ENCODE assay signal across 13 mouse cellular contexts in the genomic region with DNA sequence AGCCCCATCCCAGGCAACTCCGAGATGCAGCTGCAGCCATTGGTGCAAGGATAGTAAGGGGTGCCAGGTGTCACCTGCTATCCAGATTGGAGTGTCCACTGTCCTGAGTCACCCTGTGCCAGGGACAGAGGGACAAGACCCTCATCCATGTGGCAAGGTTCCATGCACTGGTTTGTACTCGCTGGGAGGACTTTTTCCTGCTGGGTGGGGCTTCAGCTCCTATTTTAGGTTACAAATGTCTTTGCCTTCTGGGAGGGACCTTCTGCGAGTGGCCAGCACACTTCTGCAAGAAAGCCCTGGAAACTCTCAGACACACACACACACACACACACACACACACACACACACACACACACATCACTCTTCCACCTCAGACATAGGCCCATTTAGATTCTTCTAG. TPM values are rescaled to one million over a fixed set of nuclear protein-coding genes. Genes with fewer than 3 reads are reported as not detected.
DNase-seq lines count a peak whose midpoint lies in the region; ATAC-seq and TF ChIP-seq lines count a peak whose summit lies in the region.
"Had no signal": no experiment of that assay in that cellular context is flagged by ENCODE, and none has a peak within 500 bp of the region (broad histone marks: within the 10 kb centered on the region; RNA-seq: fewer than 3 reads in every experiment).

No protein-coding gene starts in this region.

- no peak overlapping the region for H3K9ac ChIP-seq in kidney, embryonic 14.5 days (ENCODE audit: low read depth, low read length)
- no peak overlapping the region for H3K9ac ChIP-seq in liver, embryonic 12.5 days
- H3K9ac ChIP-seq: lung, embryonic 15.5 days had no signal

- peak; percentile 40 for DNase-seq in gastrocnemius, adult 2 months
- DNase-seq in gastrocnemius, adult 8-10 months (ENCODE audit: low spot score in 2 of 2), result no peak
- no peak for DNase-seq in kidney, adult 11 months
- no peak for DNase-seq in embryonic facial prominence, embryonic 10.5 days (ENCODE audit: low spot score)
- DNase-seq in cerebellum, adult 18-20 months, result no peak
- DNase-seq in thymus, postnatal 0 days (ENCODE audit: low spot score), result no peak

- ATAC-seq in kidney, embryonic 14.5 days (ENCODE audit: low FRiP score, low TSS enrichment), result no peak
- ATAC-seq in liver, embryonic 12.5 days, result no peak; the same call in 1 of the 2 replicates
- ATAC-seq: forebrain, embryonic 14.5 days had no signal

- H3K4me3 ChIP-seq in gastrocnemius, adult 2 months, result peak overlapping the region; percentile 59
- H3K4me3 ChIP-seq in kidney, embryonic 14.5 days (ENCODE audit: low read length), result no peak overlapping the region
- H3K4me3 ChIP-seq in embryonic facial prominence, embryonic 10.5 days, result no peak overlapping the region
- H3K4me3 ChIP-seq in liver, embryonic 12.5 days, result peak overlapping the region; percentile 9; the same call in 1 of the 2 replicates
- H3K4me3 ChIP-seq: lung, embryonic 15.5 days had no signal

- WGBS in kidney, embryonic 14.5 days, result 83% methylated on average over 3 of the region's 3 CpGs
- WGBS in embryonic facial prominence, embryonic 10.5 days, result 83% methylated on average over 3 of the region's 3 CpGs
- 54% methylated on average over 3 of the region's 3 CpGs for WGBS in liver, embryonic 12.5 days (ENCODE audit: insufficient replicate concordance)

- H3K9me3 ChIP-seq in kidney, embryonic 14.5 days (ENCODE audit: control insufficient read depth, low read length), result no peaks in the 10 kb centered on the region
- H3K9me3 ChIP-seq in embryonic facial prominence, embryonic 10.5 days, result no peaks in the 10 kb centered on the region
- no peaks in the 10 kb centered on the region for H3K9me3 ChIP-seq in liver, embryonic 12.5 days (replicated peaks)
- H3K9me3 ChIP-seq: lung, embryonic 15.5 days had no signal

- no peak overlapping the region for H3K4me2 ChIP-seq in kidney, embryonic 14.5 days (replicated peaks; ENCODE audit: low read depth, low read length)
- peak overlapping the region; percentile 23 for H3K4me2 ChIP-seq in liver, embryonic 12.5 days
- H3K4me2 ChIP-seq: lung, embryonic 15.5 days had no signal

- no peaks in the 10 kb centered on the region for H3K36me3 ChIP-seq in kidney, embryonic 14.5 days (ENCODE audit: control insufficient read depth, insufficient read depth, low read length)
- 0 out of 2 replicates have a peak, but pooled peaks cover 3% of the 10 kb centered on the region for H3K36me3 ChIP-seq in embryonic facial prominence, embryonic 10.5 days (replicated peaks)
- no peaks in the 10 kb centered on the region for H3K36me3 ChIP-seq in liver, embryonic 12.5 days
- H3K36me3 ChIP-seq: lung, embryonic 15.5 days had no signal

- peak overlapping the region; percentile 84 for H3K27ac ChIP-seq in gastrocnemius, adult 2 months
- 0 out of 2 replicates have a peak overlapping the region, but pooled peaks have one; percentile 4 for H3K27ac ChIP-seq in kidney, embryonic 14.5 days (ENCODE audit: low read depth, low read length)
- H3K27ac ChIP-seq in embryonic facial prominence, embryonic 10.5 days (replicated peaks), result peak overlapping the region; percentile 52; the same call in 1 of the 2 replicates
- H3K27ac ChIP-seq in liver, embryonic 12.5 days, result peak overlapping the region; percentile 75
- H3K27ac ChIP-seq: lung, embryonic 15.5 days had no signal

- H3K27me3 ChIP-seq in kidney, embryonic 14.5 days (ENCODE audit: control insufficient read depth, insufficient read depth, low read length), result no peaks in the 10 kb centered on the region
- H3K27me3 ChIP-seq in embryonic facial prominence, embryonic 10.5 days (replicated peaks; ENCODE audit: low read depth, poor library complexity, severe bottlenecking), result no peaks in the 10 kb centered on the region
- H3K27me3 ChIP-seq in liver, embryonic 12.5 days (replicated peaks), result no peaks in the 10 kb centered on the region
- H3K27me3 ChIP-seq: lung, embryonic 15.5 days had no signal

- intact Hi-C loops in gastrocnemius, adult 2 months (cut with DNase I), result loop anchor here (5.0 kb wide), 1 partner anchor 56 kb away; a partner anchor contains a TSS

- no peak for TF ChIP-seq CTCF in gastrocnemius, adult 2 months (IDR thresholded peaks at IDR 0.05)

- H3K4me1 ChIP-seq in kidney, embryonic 14.5 days (ENCODE audit: control insufficient read depth, insufficient read depth, low read length), result peaks cover 20% of the 10 kb centered on the region; the same call in 1 of the 2 replicates
- H3K4me1 ChIP-seq in embryonic facial prominence, embryonic 10.5 days, result peaks cover 51% of the 10 kb centered on the region
- peaks cover 70% of the 10 kb centered on the region for H3K4me1 ChIP-seq in liver, embryonic 12.5 days

RNA-seq across cellular contexts. Expression of a gene that starts 0.9 kb away (rescaled TPM):
- under 1 TPM; 0.15 to 0.33 TPM for total RNA-seq in gastrocnemius, adult 2 months (2021)
- under 1 TPM in 2 of 4 experiments, not detected in 2; 0.15 to 0.27 TPM for total RNA-seq in gastrocnemius, adult 8-10 months (2022)
- polyA plus RNA-seq in kidney, embryonic 14.5 days (2014; fragmentation: Nextera tagmentation; extraction: Ambion mirVana), result 0.47 and 0.77 TPM in 2 replicates
- polyA plus RNA-seq in embryonic facial prominence, embryonic 10.5 days (2016; fragmentation: Nextera tagmentation; extraction: Ambion mirVana), result 0.16 and 0.26 TPM in 2 replicates
- 0.72 and 0.75 TPM in 2 replicates for polyA plus RNA-seq in liver, embryonic 12.5 days (2016; fragmentation: Nextera tagmentation; extraction: Ambion mirVana)
- 0.54 and 0.79 TPM in 2 replicates for polyA plus RNA-seq in thymus, postnatal 0 days (2015; fragmentation: Nextera tagmentation; extraction: Ambion mirVana)

RNA-seq across cellular contexts. Expression of a gene that starts 17.0 kb away (rescaled TPM):
- 1 to 10 TPM; 1.3 to 2.7 TPM for total RNA-seq in gastrocnemius, adult 2 months (2021)
- under 1 TPM; 0.24 to 0.77 (median 0.61) TPM for total RNA-seq in gastrocnemius, adult 8-10 months (2022)
- polyA plus RNA-seq in kidney, embryonic 14.5 days (2014; fragmentation: Nextera tagmentation; extraction: Ambion mirVana), result 2.6 and 3.4 TPM in 2 replicates
- polyA plus RNA-seq in embryonic facial prominence, embryonic 10.5 days (2016; fragmentation: Nextera tagmentation; extraction: Ambion mirVana), result 0.33 and 0.46 TPM in 2 replicates
- 0.39 and 0.51 TPM in 2 replicates for polyA plus RNA-seq in liver, embryonic 12.5 days (2016; fragmentation: Nextera tagmentation; extraction: Ambion mirVana)
- 5.2 and 6.1 TPM in 2 replicates for polyA plus RNA-seq in thymus, postnatal 0 days (2015; fragmentation: Nextera tagmentation; extraction: Ambion mirVana)
- total RNA-seq: granulocyte monocyte progenitor cell, adult 5-6 weeks had no signal

RNA-seq across cellular contexts. Expression of a gene that starts 28.5 kb away (rescaled TPM):
- total RNA-seq in gastrocnemius, adult 2 months (2021), result 10 to 100 TPM; 26.5 to 41.2 TPM
- total RNA-seq in gastrocnemius, adult 8-10 months (2022), result 10 to 100 TPM; 20.9 to 28.6 (median 25.4) TPM
- polyA plus RNA-seq in kidney, embryonic 14.5 days (2014; fragmentation: Nextera tagmentation; extraction: Ambion mirVana), result 2.7 and 3.1 TPM in 2 replicates
- polyA plus RNA-seq in embryonic facial prominence, embryonic 10.5 days (2016; fragmentation: Nextera tagmentation; extraction: Ambion mirVana), result 1.7 and 2.5 TPM in 2 replicates
- 18.3 and 19.3 TPM in 2 replicates for polyA plus RNA-seq in liver, embryonic 12.5 days (2016; fragmentation: Nextera tagmentation; extraction: Ambion mirVana)
- polyA plus RNA-seq in thymus, postnatal 0 days (2015; fragmentation: Nextera tagmentation; extraction: Ambion mirVana), result 5.5 and 7.4 TPM in 2 replicates

RNA-seq across cellular contexts. Expression of a gene that starts 53.5 kb away (rescaled TPM):
- not detected for total RNA-seq in gastrocnemius, adult 2 months (2021)
- total RNA-seq in gastrocnemius, adult 8-10 months (2022), result not detected
- not detected in 2 replicates for polyA plus RNA-seq in kidney, embryonic 14.5 days (2014; fragmentation: Nextera tagmentation; extraction: Ambion mirVana)
- polyA plus RNA-seq in embryonic facial prominence, embryonic 10.5 days (2016; fragmentation: Nextera tagmentation; extraction: Ambion mirVana), result not detected in 2 replicates
- not detected in 2 replicates for polyA plus RNA-seq in liver, embryonic 12.5 days (2016; fragmentation: Nextera tagmentation; extraction: Ambion mirVana)
- not detected in 2 replicates for polyA plus RNA-seq in thymus, postnatal 0 days (2015; fragmentation: Nextera tagmentation; extraction: Ambion mirVana)
- total RNA-seq: ES-E14; granulocyte monocyte progenitor cell, adult 5-6 weeks had no signal
- polyA plus RNA-seq: forebrain, embryonic 14.5 days; lung, embryonic 15.5 days; urinary bladder, adult 2 months had no signal

RNA-seq across cellular contexts. Expression of a gene that starts 54.4 kb away (rescaled TPM):
- 10 to 100 TPM in 1 of 2 experiments, 1 to 10 TPM in 1; 7.9 to 10.3 TPM for total RNA-seq in gastrocnemius, adult 2 months (2021)
- 10 to 100 TPM in 1 of 4 experiments, 1 to 10 TPM in 3; 6.6 to 10.2 (median 9.1) TPM for total RNA-seq in gastrocnemius, adult 8-10 months (2022)
- 31.6 and 40.6 TPM in 2 replicates for polyA plus RNA-seq in kidney, embryonic 14.5 days (2014; fragmentation: Nextera tagmentation; extraction: Ambion mirVana)
- polyA plus RNA-seq in embryonic facial prominence, embryonic 10.5 days (2016; fragmentation: Nextera tagmentation; extraction: Ambion mirVana), result 58.2 and 58.5 TPM in 2 replicates
- polyA plus RNA-seq in liver, embryonic 12.5 days (2016; fragmentation: Nextera tagmentation; extraction: Ambion mirVana), result 30.6 and 33.5 TPM in 2 replicates
- 19.6 and 19.9 TPM in 2 replicates for polyA plus RNA-seq in thymus, postnatal 0 days (2015; fragmentation: Nextera tagmentation; extraction: Ambion mirVana)

Comparison
In these comparisons a context has a peak if more than half of its experiments do, and no peak if none do; other contexts are left out.
1. H3K27ac ChIP-seq: peak in every context shown above with its lines; median percentile 84 in gastrocnemius, adult 2 months; 75 in liver, embryonic 12.5 days; 52 in embryonic facial prominence, embryonic 10.5 days; 4 in kidney, embryonic 14.5 days.
2. H3K4me3 ChIP-seq: peak in gastrocnemius, adult 2 months (single experiment) and liver, embryonic 12.5 days (single experiment); none in kidney, embryonic 14.5 days (single experiment) and embryonic facial prominence, embryonic 10.5 days (single experiment).